Mouse (Mus musculus) intestine, postnatal 0 days (tissue): ENCODE results near the gene Grip1. TPM values are rescaled to one million over a fixed set of nuclear protein-coding genes. Genes with fewer than 3 reads are reported as not detected.

Source experiments
- ATAC-seq: fragments of 200-750 bp; cut with Nextera tagmentation; 2 replicates; pipeline ENCODE4 v1.8.0; 2017; ENCODE audit warnings: mild to moderate bottlenecking, moderate TSS enrichment, moderate library complexity
- H3K27ac ChIP-seq: fragments of 300-500 bp; sonication (generic); 2 replicates; pipeline ENCODE4 v1.5.1; 2014; ENCODE audit warnings: mild to moderate bottlenecking, low read depth, low read length, moderate library complexity
- H3K27me3 ChIP-seq: fragments of 300-500 bp; sonication (generic); replicated peaks from 2 replicates; pipeline ENCODE4 v1.6.1; 2014; ENCODE audit warnings: low read length, mixed read lengths; ENCODE audit not compliant: control insufficient read depth, insufficient read depth
- H3K36me3 ChIP-seq: fragments of 300-500 bp; sonication (generic); 2 replicates; pipeline ENCODE4 v1.6.1; 2014; ENCODE audit warnings: mild to moderate bottlenecking, moderate library complexity; ENCODE audit not compliant: control insufficient read depth, insufficient read depth
- H3K4me1 ChIP-seq: fragments of 300-500 bp; sonication (generic); replicated peaks from 2 replicates; pipeline ENCODE4 v1.6.1; 2014; ENCODE audit warnings: antibody characterized with exemption, low read length, mixed read lengths; ENCODE audit not compliant: control insufficient read depth, insufficient read depth
- H3K4me2 ChIP-seq: fragments of 300-500 bp; sonication (generic); replicated peaks from 2 replicates; pipeline ENCODE4 v1.6.1; 2014; ENCODE audit warnings: low read depth, mild to moderate bottlenecking, moderate library complexity
- H3K4me3 ChIP-seq: fragments of 300-500 bp; sonication (generic); 2 replicates; pipeline ENCODE4 v1.5.1; 2014; ENCODE audit warnings: low read depth, low read length
- H3K9ac ChIP-seq: fragments of 300-500 bp; sonication (generic); 2 replicates; pipeline ENCODE4 v1.6.1; 2014; ENCODE audit warnings: mild to moderate bottlenecking, low read depth, low read length
- H3K9me3 ChIP-seq: fragments of 300-500 bp; sonication (generic); 2 replicates; pipeline ENCODE4 v1.6.1; 2016; ENCODE audit warnings: mixed run types; ENCODE audit not compliant: control insufficient read depth
- CTCF ChIP-seq: sonication (generic); IDR thresholded peaks from 2 replicates; pipeline ENCODE4 v1.5.1; 2016; ENCODE audit warnings: low read depth, mild to moderate bottlenecking, control low read depth, antibody characterized with exemption, moderate library complexity
- WGBS: fragments of 180-500 bp; shearing (Covaris S2); extraction: QIAGEN DNeasy Blood & Tissue Kit; methylation state at CpG from one replicate; pipeline ENCODE4 v1.1.7; 2014; 5-methylcytosine and 5-hydroxymethylcytosine counted together
- polyA plus RNA-seq: library from polyadenylated mRNA; unstranded; fragments of >200 nt; fragmentation: Nextera tagmentation; extraction: Ambion mirVana; gene quantifications from 2 replicates; pipeline ENCODE4 v1.2.1, GENCODE M21; 2015

The Grip1 gene
- polyA plus RNA-seq, 1 experiment from 2014 or later: 0.48 TPM

- no peaks in the 10 kb centered on the region for H3K4me1 ChIP-seq
- WGBS: 39% methylated on average over 3 of the region's 3 CpGs
- ATAC-seq: peak; percentile 66; the same call in 1 of the 2 replicates
- peaks cover 11% of the 10 kb centered on the region for H3K27me3 ChIP-seq
- no peak overlapping the region for H3K27ac ChIP-seq
- H3K9ac ChIP-seq: no peak overlapping the region
- H3K36me3 ChIP-seq: no peaks in the 10 kb centered on the region
- no peak for TF ChIP-seq CTCF
- no peaks in the 10 kb centered on the region for H3K9me3 ChIP-seq
- H3K4me3 ChIP-seq: no peak overlapping the region
- no peak overlapping the region for H3K4me2 ChIP-seq
Observed at GRCm38 (mm10) chr10:120015117-120015516, 561.5 kb downstream of the Grip1 start.

- ATAC-seq: no peak
- no peak for TF ChIP-seq CTCF
- H3K4me3 ChIP-seq: no peak overlapping the region
Observed at GRCm38 (mm10) chr10:120026437-120026836, 572.8 kb downstream of the Grip1 start.

GRCm38 (mm10) chr10:120030901-120031300 lies 577.3 kb downstream of the Grip1 start:
- Histone ChIP-seq H3K4me2 (no peak overlapping the region), H3K4me3 (no peak overlapping the region), H3K9me3 (no peaks in the 10 kb centered on the region), H3K4me1 (no peaks in the 10 kb centered on the region), H3K9ac (no peak overlapping the region), H3K27me3 (no peaks in the 10 kb centered on the region), H3K36me3 (no peaks in the 10 kb centered on the region), H3K27ac (no peak overlapping the region)
- WGBS: 85% methylated on average over 6 of the region's 6 CpGs
- ATAC-seq: no peak
- TF ChIP-seq CTCF: no peak

More at GRCm38 (mm10) chr10:120026437-120026836, 572.8 kb downstream of the Grip1 start:
- Histone ChIP-seq H3K27ac (no peak overlapping the region), H3K36me3 (no peaks in the 10 kb centered on the region), H3K4me2 (no peak overlapping the region), H3K27me3 (no peaks in the 10 kb centered on the region), H3K4me1 (no peaks in the 10 kb centered on the region), H3K9ac (no peak overlapping the region), H3K9me3 (no peaks in the 10 kb centered on the region)
- 87% methylated on average over 10 of the region's 10 CpGs for WGBS

- Histone ChIP-seq H3K27me3 (no peaks in the 10 kb centered on the region), H3K9me3 (no peaks in the 10 kb centered on the region), H3K27ac (no peak overlapping the region), H3K9ac (no peak overlapping the region), H3K4me2 (no peak overlapping the region), H3K4me1 (no peaks in the 10 kb centered on the region), H3K4me3 (no peak overlapping the region), H3K36me3 (no peaks in the 10 kb centered on the region)
- no peak for TF ChIP-seq CTCF
- 92% methylated on average over 8 of the region's 8 CpGs for WGBS
- no peak for ATAC-seq
Observed at GRCm38 (mm10) chr10:120031316-120031715, 577.7 kb downstream of the Grip1 start.

GRCm38 (mm10) chr10:120033866-120034265 lies 580.2 kb downstream of the Grip1 start:
- no peak overlapping the region for H3K27ac ChIP-seq
- H3K9ac ChIP-seq: no peak overlapping the region
- no peaks in the 10 kb centered on the region for H3K36me3 ChIP-seq
- H3K27me3 ChIP-seq: no peaks in the 10 kb centered on the region
- no peaks in the 10 kb centered on the region for H3K4me1 ChIP-seq
- no peak overlapping the region for H3K4me2 ChIP-seq
- no peak for ATAC-seq
- 84% methylated on average over 9 of the region's 9 CpGs for WGBS
- no peak overlapping the region for H3K4me3 ChIP-seq
- TF ChIP-seq CTCF: no peak
- H3K9me3 ChIP-seq: no peaks in the 10 kb centered on the region

- no peaks in the 10 kb centered on the region for H3K36me3 ChIP-seq
- H3K4me2 ChIP-seq: no peak overlapping the region
- 42% methylated on average over 15 of the region's 15 CpGs for WGBS
- H3K27ac ChIP-seq: no peak overlapping the region
- no peaks in the 10 kb centered on the region for H3K9me3 ChIP-seq
- no peak overlapping the region for H3K4me3 ChIP-seq
- H3K9ac ChIP-seq: no peak overlapping the region
- no peaks in the 10 kb centered on the region for H3K27me3 ChIP-seq
- ATAC-seq: no peak
- no peak for TF ChIP-seq CTCF
- no peaks in the 10 kb centered on the region for H3K4me1 ChIP-seq
Observed at GRCm38 (mm10) chr10:120035211-120035733, 581.6 kb downstream of the Grip1 start.

- Histone ChIP-seq H3K9ac (no peak overlapping the region), H3K27ac (no peak overlapping the region), H3K4me2 (no peak overlapping the region), H3K27me3 (no peaks in the 10 kb centered on the region), H3K4me1 (no peaks in the 10 kb centered on the region), H3K4me3 (no peak overlapping the region), H3K36me3 (no peaks in the 10 kb centered on the region), H3K9me3 (no peaks in the 10 kb centered on the region)
- TF ChIP-seq CTCF: no peak
- ATAC-seq: no peak
- 64% methylated on average over 6 of the region's 6 CpGs for WGBS
Observed at GRCm38 (mm10) chr10:120035824-120036223, 582.2 kb downstream of the Grip1 start.
